Mouse (Mus musculus) forebrain, embryonic 11.5 days (tissue): Measurements from ENCODE around the gene Itsn1. TPM values are rescaled to one million over a fixed set of nuclear protein-coding genes. Genes with fewer than 3 reads are reported as not detected.

Experiments
- ATAC-seq: fragments of 200-750 bp; cut with Nextera tagmentation; replicated peaks from 2 replicates; pipeline ENCODE4 v1.8.0; 2017; ENCODE audit warnings: moderate TSS enrichment; ENCODE audit not compliant: low FRiP score
- DNase-seq: peaks from one replicate; pipeline ENCODE4 v3.0.0-alpha.2; 2017; ENCODE audit warnings: low spot score
- H3K27ac ChIP-seq: fragments of 300-500 bp; sonication (generic); 2 replicates; pipeline ENCODE4 v1.5.1; 2014; ENCODE audit warnings: low read depth, low read length
- H3K27me3 ChIP-seq: fragments of 300-500 bp; sonication (generic); 2 replicates; pipeline ENCODE4 v1.6.1; 2014; ENCODE audit warnings: mild to moderate bottlenecking, low read length, mixed read lengths; ENCODE audit not compliant: control insufficient read depth, insufficient read depth
- H3K36me3 ChIP-seq: fragments of 300-500 bp; sonication (generic); 2 replicates; pipeline ENCODE4 v1.6.1; 2014; ENCODE audit warnings: mild to moderate bottlenecking, low read length, moderate library complexity, mixed read lengths; ENCODE audit not compliant: control insufficient read depth, insufficient read depth
- H3K4me1 ChIP-seq: fragments of 300-500 bp; sonication (generic); replicated peaks from 2 replicates; pipeline ENCODE4 v1.6.1; 2014; ENCODE audit warnings: low read length, mixed read lengths; ENCODE audit not compliant: control insufficient read depth, insufficient read depth
- H3K4me2 ChIP-seq: fragments of 300-500 bp; sonication (generic); 2 replicates; pipeline ENCODE4 v1.6.1; 2014; ENCODE audit warnings: low read depth, mild to moderate bottlenecking, low read length, moderate library complexity, mixed read lengths; ENCODE audit not compliant: severe bottlenecking
- H3K4me3 ChIP-seq: fragments of 300-500 bp; sonication (generic); 2 replicates; pipeline ENCODE4 v1.5.1; 2014; ENCODE audit warnings: low read depth, low read length
- H3K9ac ChIP-seq: fragments of 300-500 bp; sonication (generic); 2 replicates; pipeline ENCODE4 v1.6.1; 2014; ENCODE audit warnings: low read length
- H3K9me3 ChIP-seq: fragments of 300-500 bp; sonication (generic); 2 replicates; pipeline ENCODE4 v1.6.1; 2016; ENCODE audit warnings: low read length, mixed read lengths; ENCODE audit not compliant: control insufficient read depth
- WGBS: fragments of 180-500 bp; shearing (Covaris S2); extraction: QIAGEN DNeasy Blood & Tissue Kit; methylation state at CpG from one replicate; pipeline ENCODE4 v1.1.7; 2014; 5-methylcytosine and 5-hydroxymethylcytosine counted together
- polyA plus RNA-seq: library from polyadenylated mRNA; unstranded; fragments of >200 nt; fragmentation: Nextera tagmentation; extraction: Ambion mirVana; gene quantifications from 2 replicates; pipeline ENCODE4 v1.2.1, GENCODE M21; 2014

The Itsn1 gene
- polyA plus RNA-seq, 1 experiment from 2014 or later = 55.2 TPM

DNA sequence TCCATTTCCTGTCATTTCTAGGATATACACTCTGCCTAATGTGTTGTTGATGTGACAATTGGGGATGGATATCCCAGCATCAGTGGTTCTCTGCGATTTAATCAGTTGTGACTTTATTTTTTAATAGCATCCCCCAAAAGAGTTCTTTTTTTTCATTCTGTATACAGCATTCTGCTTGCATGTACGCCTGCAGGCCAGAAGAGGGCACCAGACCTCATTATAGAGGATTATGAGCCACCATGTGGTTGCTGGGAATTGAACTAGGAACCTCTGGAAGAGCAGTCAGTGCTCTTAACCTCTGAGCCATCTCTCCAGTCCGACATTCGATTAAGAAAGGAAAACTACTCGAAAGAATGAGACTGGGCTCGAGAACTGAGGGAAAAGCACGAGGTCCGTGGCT lies 225.7 kb downstream of the Itsn1 start:
- Histone ChIP-seq H3K9ac (no peak overlapping the region), H3K27me3 (no peaks in the 10 kb centered on the region), H3K4me1 (no peaks in the 10 kb centered on the region), H3K9me3 (no peaks in the 10 kb centered on the region; the same call in 1 of the 2 replicates), H3K27ac (no peak overlapping the region), H3K4me3 (no peak overlapping the region), H3K36me3 (no peaks in the 10 kb centered on the region), H3K4me2 (no peak overlapping the region)
- no peak for DNase-seq
- 87% methylated on average over 8 of the region's 8 CpGs for WGBS
- ATAC-seq = no peak

DNA sequence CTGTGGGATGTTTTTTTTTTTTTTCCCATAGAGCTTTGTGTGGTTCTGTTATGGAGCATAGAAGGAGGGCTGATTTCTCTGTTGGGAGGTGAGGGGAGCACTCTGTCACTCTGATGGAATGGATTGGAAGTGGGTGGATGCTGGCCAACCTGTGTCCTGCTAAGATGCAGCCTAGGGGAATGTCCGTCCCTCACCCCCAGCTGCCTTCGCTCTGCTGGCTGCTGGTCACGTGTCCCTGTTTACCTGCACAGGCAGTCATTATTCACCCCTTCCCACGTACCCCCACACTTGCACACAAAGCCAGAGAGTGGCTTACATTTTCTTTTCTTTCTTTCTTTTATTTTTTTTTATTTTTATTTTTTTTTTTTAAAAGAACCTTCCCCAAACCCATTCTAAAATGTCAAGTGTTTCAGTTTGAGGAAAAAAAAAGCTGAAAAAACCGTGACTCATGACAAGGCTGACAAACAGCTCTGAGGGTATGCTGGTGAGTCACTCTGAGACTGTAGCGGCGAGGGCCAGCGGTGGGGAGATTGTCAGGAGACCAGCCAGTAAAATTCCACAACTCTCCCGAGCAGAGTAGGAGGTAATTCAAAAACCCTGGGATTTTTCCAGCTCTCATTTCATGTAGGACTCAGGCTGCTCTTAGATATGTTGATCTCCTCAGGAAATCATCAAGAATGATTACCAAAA lies 233.3 kb downstream of the Itsn1 start:
- ATAC-seq (peak; percentile 49), DNase-seq (no peak)
- H3K9ac ChIP-seq = no peak overlapping the region; the same call in 1 of the 2 replicates
- no peaks in the 10 kb centered on the region for H3K27me3 ChIP-seq
- peaks cover 11% of the 10 kb centered on the region; the same call in 1 of the 2 replicates for H3K4me1 ChIP-seq
- peak overlapping the region; percentile 32; the same call in 1 of the 2 replicates for H3K4me2 ChIP-seq
- no peaks in the 10 kb centered on the region for H3K9me3 ChIP-seq
- no peak overlapping the region for H3K4me3 ChIP-seq
- no peaks in the 10 kb centered on the region for H3K36me3 ChIP-seq
- H3K27ac ChIP-seq = peak overlapping the region; percentile 72; the same call in 1 of the 2 replicates
- 23% methylated on average over 9 of the region's 9 CpGs for WGBS

DNA sequence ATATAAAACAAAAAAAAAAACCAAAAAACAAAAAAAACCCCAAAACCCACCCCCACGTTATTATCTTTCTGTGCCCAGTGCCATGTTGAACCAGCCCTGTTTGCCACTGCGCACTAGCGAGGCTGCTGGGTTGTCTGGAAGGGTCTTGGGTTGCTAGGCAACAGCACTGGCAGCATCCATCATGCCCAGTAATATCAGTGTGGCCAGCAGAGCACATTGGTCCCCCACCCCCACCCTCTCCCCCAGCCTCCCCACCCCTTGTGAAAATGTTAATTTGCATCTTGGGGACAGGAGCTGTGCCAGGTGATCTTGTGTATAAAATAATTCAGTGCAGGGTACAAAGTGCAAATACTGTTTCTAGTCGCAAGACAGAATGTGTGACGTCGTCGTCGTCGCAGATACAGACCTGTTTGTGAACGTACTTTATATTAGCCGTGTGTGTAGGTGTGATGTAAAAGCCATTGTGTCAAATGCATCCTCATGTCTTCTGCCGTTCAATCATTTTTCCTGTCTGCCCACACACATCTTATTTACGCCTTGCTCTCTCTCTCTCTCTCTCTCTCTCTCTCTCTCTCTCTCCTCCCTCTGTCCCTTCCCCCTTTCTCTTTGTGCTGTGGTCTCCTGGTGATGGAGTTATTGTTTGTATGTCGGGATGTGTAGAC lies 233.9 kb downstream of the Itsn1 start:
- 40% methylated on average over 14 of the region's 14 CpGs for WGBS
- Histone ChIP-seq H3K4me2 (peak overlapping the region; percentile 32; the same call in 1 of the 2 replicates), H3K4me1 (peaks cover 11% of the 10 kb centered on the region; the same call in 1 of the 2 replicates), H3K4me3 (no peak overlapping the region), H3K9me3 (no peaks in the 10 kb centered on the region), H3K9ac (no peak overlapping the region; the same call in 1 of the 2 replicates), H3K36me3 (no peaks in the 10 kb centered on the region), H3K27me3 (no peaks in the 10 kb centered on the region), H3K27ac (peak overlapping the region; percentile 72; the same call in 1 of the 2 replicates)
- ATAC-seq (peak; percentile 92), DNase-seq (peak; percentile 79)

DNA sequence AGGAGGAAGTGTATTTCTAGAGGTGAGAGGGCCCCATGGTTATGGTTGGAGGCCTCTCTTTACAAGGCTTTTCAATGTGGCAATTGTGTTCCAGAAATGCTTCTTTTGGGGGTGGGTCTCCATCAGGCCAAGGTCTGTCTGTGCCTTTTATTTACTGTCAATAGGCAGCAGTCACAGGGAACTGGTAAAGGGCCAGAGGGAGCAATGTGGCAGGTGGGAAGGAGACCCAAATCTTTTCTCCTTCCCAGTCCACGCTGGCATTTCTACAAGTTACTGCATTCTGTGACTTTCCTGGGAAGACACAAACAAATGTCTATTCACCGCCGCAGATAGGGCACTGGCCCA lies 234.4 kb downstream of the Itsn1 start:
- Histone ChIP-seq H3K36me3 (no peaks in the 10 kb centered on the region), H3K9me3 (no peaks in the 10 kb centered on the region), H3K27ac (peak overlapping the region; percentile 72), H3K27me3 (no peaks in the 10 kb centered on the region), H3K4me2 (no peak overlapping the region), H3K4me1 (peaks cover 11% of the 10 kb centered on the region; the same call in 1 of the 2 replicates), H3K4me3 (no peak overlapping the region), H3K9ac (no peak overlapping the region)
- WGBS = 69% methylated on average over 3 of the region's 3 CpGs
- 0 out of 2 replicates have a peak, but pooled peaks have one; percentile 16 for ATAC-seq
- DNase-seq = no peak

DNA sequence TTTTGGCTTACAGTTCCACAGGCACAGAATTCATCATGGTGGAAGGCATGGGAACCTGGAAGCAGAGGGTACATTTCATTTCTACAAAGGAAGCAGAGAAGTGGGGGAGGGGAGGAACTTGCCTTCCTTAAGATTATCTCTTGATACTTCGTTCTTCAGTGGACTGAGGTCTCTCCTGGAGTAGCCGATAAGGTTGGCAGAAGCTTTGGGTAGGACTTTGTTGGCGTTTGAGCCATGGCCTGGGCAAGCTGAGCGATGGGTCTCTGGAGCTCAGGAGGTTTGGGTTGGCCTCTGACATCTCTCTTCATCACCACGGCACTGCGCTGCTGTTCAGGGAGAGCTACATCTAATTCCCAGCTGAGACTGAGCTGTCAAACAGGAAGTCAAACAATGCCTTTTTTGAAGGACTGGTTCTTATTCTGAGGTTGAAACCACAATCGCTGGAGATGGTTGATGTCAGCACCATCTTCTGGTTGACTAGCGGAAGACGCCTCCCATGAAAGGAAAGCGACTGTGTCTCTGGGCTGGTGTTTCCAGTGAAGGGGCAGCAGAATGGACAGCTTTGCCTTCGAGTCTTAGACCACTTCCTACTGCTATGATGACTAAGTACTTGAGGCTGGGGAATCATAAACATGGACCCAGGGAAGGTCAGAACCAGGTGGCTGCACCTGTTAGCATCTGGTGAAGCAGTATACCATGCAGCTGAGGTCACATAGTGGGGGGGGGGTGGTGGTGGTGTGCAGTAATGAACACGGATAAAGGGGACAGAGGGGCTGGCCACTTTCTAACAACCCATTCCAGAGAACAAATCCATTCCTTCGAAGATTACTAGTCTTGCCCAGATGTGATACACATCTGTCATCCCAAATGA lies 235.5 kb downstream of the Itsn1 start:
- Histone ChIP-seq H3K27ac (no peak overlapping the region), H3K4me3 (no peak overlapping the region), H3K9me3 (no peaks in the 10 kb centered on the region), H3K9ac (no peak overlapping the region), H3K27me3 (no peaks in the 10 kb centered on the region), H3K36me3 (no peaks in the 10 kb centered on the region), H3K4me2 (no peak overlapping the region), H3K4me1 (peaks cover 11% of the 10 kb centered on the region; the same call in 1 of the 2 replicates)
- 85% methylated on average over 13 of the region's 13 CpGs for WGBS
- DNase-seq (no peak), ATAC-seq (no peak)

GRCm38 (mm10) chr16:91968725-91969124 lies 239.6 kb downstream of the Itsn1 start:
- Histone ChIP-seq H3K27me3 (no peaks in the 10 kb centered on the region), H3K9me3 (no peaks in the 10 kb centered on the region), H3K36me3 (no peaks in the 10 kb centered on the region), H3K27ac (no peak overlapping the region), H3K9ac (no peak overlapping the region), H3K4me3 (no peak overlapping the region), H3K4me2 (no peak overlapping the region), H3K4me1 (peaks cover 4% of the 10 kb centered on the region; the same call in 1 of the 2 replicates)
- ATAC-seq = no peak
- DNase-seq = no peak
- WGBS = 75% methylated on average over 10 of the region's 10 CpGs

DNA sequence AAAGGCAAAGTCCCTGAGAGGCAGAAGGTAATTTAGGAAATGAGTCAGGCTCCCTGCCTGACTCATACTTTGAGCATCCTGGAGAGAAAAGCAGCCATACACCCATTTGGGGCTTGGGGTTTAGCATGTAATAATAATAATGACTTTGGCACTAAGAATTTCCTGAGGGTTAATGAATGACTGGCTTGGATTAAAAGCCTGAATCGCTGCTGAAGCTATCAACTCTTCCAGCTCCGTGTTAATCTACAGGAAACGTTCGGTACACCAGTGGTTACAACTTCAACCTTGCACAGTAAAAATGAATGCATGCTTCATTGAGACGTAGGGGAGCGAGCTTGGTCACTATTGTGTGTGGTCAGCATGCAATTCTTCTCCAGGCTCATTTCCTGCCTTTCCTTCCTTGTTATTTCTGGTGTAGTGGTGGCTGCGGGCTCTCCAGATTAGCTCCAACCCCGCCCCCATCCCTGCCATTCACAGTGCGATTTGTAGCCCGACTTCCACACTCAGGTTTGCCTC lies 240.5 kb downstream of the Itsn1 start:
- no peak for DNase-seq
- Histone ChIP-seq H3K9me3 (no peaks in the 10 kb centered on the region), H3K9ac (no peak overlapping the region; the same call in 1 of the 2 replicates), H3K36me3 (no peaks in the 10 kb centered on the region), H3K27ac (no peak overlapping the region), H3K27me3 (no peaks in the 10 kb centered on the region), H3K4me2 (no peak overlapping the region), H3K4me1 (no peaks in the 10 kb centered on the region; the same call in 1 of the 2 replicates), H3K4me3 (no peak overlapping the region)
- ATAC-seq = no peak
- WGBS = 59% methylated on average over 10 of the region's 10 CpGs
